Mouse (Mus musculus): ENCODE measurements at regions not wholly inside any gene's neighbourhood (a gene's known extent, or its start where the extent isn't known, plus 50 kb on each side); places are given as distances from the start of the nearest gene placed in this dataset.
A peak's percentile ranks its signal among the peaks of the same experiment; 100 is the strongest.

GRCm38 (mm10) chr2:128340631-128341240, 214.9 kb downstream of the Bcl2l11 start:
- Histone ChIP-seq H3K9ac (no peak overlapping the region), H3K4me2 (no peak overlapping the region), H3K27ac (peak overlapping the region; percentile 84), H3K9me3 (no peaks in the 10 kb centered on the region), H3K27me3 (no peaks in the 10 kb centered on the region), H3K4me1 (peaks cover 48% of the 10 kb centered on the region), H3K4me3 (no peak overlapping the region), H3K36me3 (no peaks in the 10 kb centered on the region)
- 82% methylated on average over 5 of the region's 5 CpGs for WGBS
- ATAC-seq (ENCODE audit: insufficient number of reproducible peaks, low FRiP score, low TSS enrichment, low read depth), result no peak

- Histone ChIP-seq H3K27ac (no peak overlapping the region), H3K9ac (no peak overlapping the region), H3K4me1 (peaks cover 46% of the 10 kb centered on the region), H3K9me3 (no peaks in the 10 kb centered on the region), H3K4me3 (no peak overlapping the region), H3K36me3 (no peaks in the 10 kb centered on the region), H3K4me2 (no peak overlapping the region), H3K27me3 (no peaks in the 10 kb centered on the region)
- 79% methylated on average over 9 of the region's 9 CpGs for WGBS
- ATAC-seq (ENCODE audit: insufficient number of reproducible peaks, low FRiP score, low TSS enrichment, low read depth), result no peak
Observed at GRCm38 (mm10) chr2:128342212-128342611, 216.4 kb downstream of the Bcl2l11 start.

GRCm38 (mm10) chr2:128345557-128345956, 219.7 kb downstream of the Bcl2l11 start:
- H3K4me3 ChIP-seq, result no peak overlapping the region
- ATAC-seq (ENCODE audit: insufficient number of reproducible peaks, low FRiP score, low TSS enrichment, low read depth), result peak; percentile 44; the same call in 1 of the 2 replicates
- H3K27me3 ChIP-seq, result no peaks in the 10 kb centered on the region
- H3K27ac ChIP-seq, result peak overlapping the region; percentile 30; the same call in 1 of the 2 replicates
- H3K9me3 ChIP-seq, result no peaks in the 10 kb centered on the region
- no peaks in the 10 kb centered on the region for H3K36me3 ChIP-seq
- no peak overlapping the region for H3K9ac ChIP-seq
- 35% methylated on average over 11 of the region's 11 CpGs for WGBS
- H3K4me1 ChIP-seq, result peaks cover 22% of the 10 kb centered on the region
- H3K4me2 ChIP-seq, result no peak overlapping the region

GRCm38 (mm10) chr2:128348556-128348955, 222.7 kb downstream of the Bcl2l11 start:
- H3K9me3 ChIP-seq, result no peaks in the 10 kb centered on the region
- WGBS, result 79% methylated on average over 2 of the region's 2 CpGs
- no peak overlapping the region for H3K27ac ChIP-seq
- H3K36me3 ChIP-seq, result no peaks in the 10 kb centered on the region
- H3K4me1 ChIP-seq, result peaks cover 34% of the 10 kb centered on the region
- no peak overlapping the region for H3K9ac ChIP-seq
- H3K4me3 ChIP-seq, result no peak overlapping the region
- no peak for ATAC-seq (ENCODE audit: insufficient number of reproducible peaks, low FRiP score, low TSS enrichment, low read depth)
- H3K27me3 ChIP-seq, result no peaks in the 10 kb centered on the region
- H3K4me2 ChIP-seq, result no peak overlapping the region

GRCm38 (mm10) chr2:128351405-128351804, 225.6 kb downstream of the Bcl2l11 start:
- Histone ChIP-seq H3K4me1 (peaks cover 22% of the 10 kb centered on the region; the same call in 1 of the 2 replicates), H3K4me2 (no peak overlapping the region), H3K36me3 (no peaks in the 10 kb centered on the region), H3K27ac (0 out of 2 replicates have a peak overlapping the region, but pooled peaks have one; percentile 6), H3K27me3 (no peaks in the 10 kb centered on the region), H3K9me3 (no peaks in the 10 kb centered on the region), H3K4me3 (no peak overlapping the region), H3K9ac (no peak overlapping the region)
- 65% methylated on average over 16 of the region's 16 CpGs for WGBS
- ATAC-seq (ENCODE audit: insufficient number of reproducible peaks, low FRiP score, low TSS enrichment, low read depth), result no peak

- peaks cover 22% of the 10 kb centered on the region; the same call in 1 of the 2 replicates for H3K4me1 ChIP-seq
- H3K4me3 ChIP-seq, result no peak overlapping the region
- no peak for ATAC-seq (ENCODE audit: insufficient number of reproducible peaks, low FRiP score, low TSS enrichment, low read depth)
- no peaks in the 10 kb centered on the region for H3K27me3 ChIP-seq
- H3K9me3 ChIP-seq, result no peaks in the 10 kb centered on the region
- no peaks in the 10 kb centered on the region for H3K36me3 ChIP-seq
- peak overlapping the region; percentile 50; the same call in 1 of the 2 replicates for H3K27ac ChIP-seq
- H3K4me2 ChIP-seq, result no peak overlapping the region
- 49% methylated on average over 1 of the region's 1 CpGs for WGBS
- no peak overlapping the region for H3K9ac ChIP-seq
Observed at GRCm38 (mm10) chr2:128352533-128352932, 226.7 kb downstream of the Bcl2l11 start.

GRCm38 (mm10) chr2:128353457-128353856, 227.6 kb downstream of the Bcl2l11 start:
- no peak for ATAC-seq (ENCODE audit: insufficient number of reproducible peaks, low FRiP score, low TSS enrichment, low read depth)
- no peak overlapping the region for H3K27ac ChIP-seq
- no peaks in the 10 kb centered on the region for H3K9me3 ChIP-seq
- H3K4me1 ChIP-seq, result peaks cover 24% of the 10 kb centered on the region; the same call in 1 of the 2 replicates
- no peaks in the 10 kb centered on the region for H3K36me3 ChIP-seq
- no peak overlapping the region for H3K4me3 ChIP-seq
- no peak overlapping the region for H3K4me2 ChIP-seq
- WGBS, result 87% methylated on average over 3 of the region's 3 CpGs
- no peak overlapping the region for H3K9ac ChIP-seq
- no peaks in the 10 kb centered on the region for H3K27me3 ChIP-seq

- H3K36me3 ChIP-seq, result no peaks in the 10 kb centered on the region
- H3K4me3 ChIP-seq, result no peak overlapping the region
- no peak overlapping the region for H3K27ac ChIP-seq
- H3K27me3 ChIP-seq, result no peaks in the 10 kb centered on the region
- H3K4me1 ChIP-seq, result peaks cover 20% of the 10 kb centered on the region
- WGBS, result 88% methylated on average over 4 of the region's 4 CpGs
- H3K9ac ChIP-seq, result no peak overlapping the region
- no peak for ATAC-seq (ENCODE audit: insufficient number of reproducible peaks, low FRiP score, low TSS enrichment, low read depth)
- H3K9me3 ChIP-seq, result no peaks in the 10 kb centered on the region
- no peak overlapping the region for H3K4me2 ChIP-seq
Observed at GRCm38 (mm10) chr2:128356326-128356725, 230.5 kb downstream of the Bcl2l11 start.

- no peak overlapping the region for H3K27ac ChIP-seq
- H3K27me3 ChIP-seq, result no peaks in the 10 kb centered on the region
- H3K36me3 ChIP-seq, result no peaks in the 10 kb centered on the region
- H3K4me1 ChIP-seq, result peaks cover 18% of the 10 kb centered on the region
- H3K4me2 ChIP-seq, result no peak overlapping the region
- H3K9ac ChIP-seq, result no peak overlapping the region
- H3K9me3 ChIP-seq, result no peaks in the 10 kb centered on the region
- 68% methylated on average over 4 of the region's 4 CpGs for WGBS
- H3K4me3 ChIP-seq, result no peak overlapping the region
- ATAC-seq (ENCODE audit: insufficient number of reproducible peaks, low FRiP score, low TSS enrichment, low read depth), result no peak
Observed at GRCm38 (mm10) chr2:128359106-128359505, 231.9 kb upstream of the Spdye4c start.

- 54% methylated on average over 5 of the region's 5 CpGs for WGBS
- no peak for ATAC-seq (ENCODE audit: insufficient number of reproducible peaks, low FRiP score, low TSS enrichment, low read depth)
Observed at GRCm38 (mm10) chr2:128360517-128360916, 230.5 kb upstream of the Spdye4c start.

GRCm38 (mm10) chr2:128361436-128361835, 229.6 kb upstream of the Spdye4c start:
- Histone ChIP-seq H3K4me3 (no peak overlapping the region), H3K36me3 (no peaks in the 10 kb centered on the region), H3K27ac (no peak overlapping the region), H3K27me3 (no peaks in the 10 kb centered on the region), H3K9me3 (no peaks in the 10 kb centered on the region), H3K4me1 (peaks cover 24% of the 10 kb centered on the region), H3K9ac (no peak overlapping the region), H3K4me2 (no peak overlapping the region)
- no peak for ATAC-seq (ENCODE audit: insufficient number of reproducible peaks, low FRiP score, low TSS enrichment, low read depth)
- WGBS, result 56% methylated on average over 1 of the region's 1 CpGs

More at GRCm38 (mm10) chr2:128360517-128360916, 230.5 kb upstream of the Spdye4c start:
- H3K9ac ChIP-seq, result no peak overlapping the region
- no peak overlapping the region for H3K27ac ChIP-seq
- H3K4me3 ChIP-seq, result no peak overlapping the region
- H3K4me1 ChIP-seq, result peaks cover 24% of the 10 kb centered on the region
- H3K9me3 ChIP-seq, result no peaks in the 10 kb centered on the region
- no peaks in the 10 kb centered on the region for H3K36me3 ChIP-seq
- H3K4me2 ChIP-seq, result no peak overlapping the region
- H3K27me3 ChIP-seq, result no peaks in the 10 kb centered on the region

- H3K27me3 ChIP-seq, result no peaks in the 10 kb centered on the region
- no peak for ATAC-seq (ENCODE audit: insufficient number of reproducible peaks, low FRiP score, low TSS enrichment, low read depth)
- H3K4me2 ChIP-seq, result peak overlapping the region; percentile 41
- no peaks in the 10 kb centered on the region for H3K36me3 ChIP-seq
- H3K9me3 ChIP-seq, result no peaks in the 10 kb centered on the region
- H3K4me1 ChIP-seq, result peaks cover 22% of the 10 kb centered on the region
- 0 out of 2 replicates have a peak overlapping the region, but pooled peaks have one; percentile 18 for H3K4me3 ChIP-seq
- no peak overlapping the region for H3K9ac ChIP-seq
- H3K27ac ChIP-seq, result no peak overlapping the region
- WGBS, result 10% methylated on average over 14 of the region's 14 CpGs
Observed at GRCm38 (mm10) chr2:128364161-128364560, 226.8 kb upstream of the Spdye4c start.
